Mouse (Mus musculus): Measurements from ENCODE around the gene Pkd1.

The Pkd1 gene

DNA sequence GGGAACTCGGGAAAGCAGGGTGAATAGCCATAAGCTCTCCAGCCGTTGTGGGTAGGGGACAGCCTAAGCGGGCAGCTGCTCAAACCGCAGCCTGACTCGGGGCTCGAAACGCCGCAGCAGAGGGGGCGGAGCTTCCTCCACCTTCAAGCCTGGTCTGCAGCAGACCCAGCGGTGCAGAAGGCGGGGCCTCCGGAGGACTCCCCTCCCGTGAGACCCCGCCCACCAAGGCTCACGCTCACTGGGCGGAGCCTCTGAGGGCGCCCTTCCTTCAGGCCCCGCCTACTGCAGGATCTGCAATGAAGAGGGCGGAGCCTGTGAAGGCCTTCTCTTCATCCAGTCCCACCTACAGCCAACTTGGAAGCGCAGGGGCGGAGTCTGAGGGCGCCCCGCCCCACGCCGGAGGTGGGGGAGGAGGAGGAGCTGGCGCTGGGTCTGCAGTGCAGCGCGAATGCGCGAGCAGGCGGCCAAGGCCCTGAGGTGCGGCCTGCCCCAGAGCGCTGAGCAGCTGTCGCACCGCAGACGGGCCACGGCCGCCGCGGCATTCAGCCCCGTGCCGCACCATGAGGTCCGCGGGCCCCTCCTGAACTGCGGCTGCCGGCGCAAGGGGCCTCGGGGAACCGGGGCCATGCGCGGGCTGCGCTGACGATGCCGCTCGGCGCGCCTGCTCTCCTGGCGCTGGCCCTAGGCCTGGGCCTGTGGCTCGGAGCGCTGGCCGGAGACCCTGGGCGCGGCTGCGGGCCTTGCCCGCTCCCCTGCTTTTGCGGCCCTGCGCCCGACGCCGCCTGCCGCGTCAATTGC is at the start of gene Pkd1:
Gene Pkd1, plus strand, starts transcription at position 217 of the 798 bp plus-strand sequence.
- peak; percentile 84 for ATAC-seq (ENCODE audit: low TSS enrichment)

GRCm38 (mm10) chr17:24502208-24502607 is 47.4 kb upstream of the Pkd1 start:
- ATAC-seq (ENCODE audit: low TSS enrichment): no peak

DNA sequence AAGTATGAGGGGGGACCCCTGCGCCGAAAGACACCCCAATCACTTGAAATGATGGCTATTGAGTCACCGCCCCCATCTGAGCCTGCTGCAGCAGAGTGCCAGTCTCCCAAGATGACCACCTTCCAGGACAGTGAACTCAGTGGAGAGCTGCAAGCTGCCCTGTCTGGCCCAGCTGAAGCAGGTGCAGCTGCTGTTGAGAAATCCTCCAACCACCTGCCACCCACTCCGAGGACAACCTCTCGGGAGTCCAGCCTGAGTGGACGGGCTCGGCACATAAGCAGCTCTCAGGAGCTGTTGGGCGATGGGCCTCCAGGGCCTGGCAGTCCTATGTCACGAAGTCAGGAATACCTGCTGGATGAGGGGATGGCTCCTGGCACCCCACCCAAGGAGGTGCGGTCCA is 45.5 kb upstream of the Pkd1 start:
- no peak for ATAC-seq (ENCODE audit: low TSS enrichment)

DNA sequence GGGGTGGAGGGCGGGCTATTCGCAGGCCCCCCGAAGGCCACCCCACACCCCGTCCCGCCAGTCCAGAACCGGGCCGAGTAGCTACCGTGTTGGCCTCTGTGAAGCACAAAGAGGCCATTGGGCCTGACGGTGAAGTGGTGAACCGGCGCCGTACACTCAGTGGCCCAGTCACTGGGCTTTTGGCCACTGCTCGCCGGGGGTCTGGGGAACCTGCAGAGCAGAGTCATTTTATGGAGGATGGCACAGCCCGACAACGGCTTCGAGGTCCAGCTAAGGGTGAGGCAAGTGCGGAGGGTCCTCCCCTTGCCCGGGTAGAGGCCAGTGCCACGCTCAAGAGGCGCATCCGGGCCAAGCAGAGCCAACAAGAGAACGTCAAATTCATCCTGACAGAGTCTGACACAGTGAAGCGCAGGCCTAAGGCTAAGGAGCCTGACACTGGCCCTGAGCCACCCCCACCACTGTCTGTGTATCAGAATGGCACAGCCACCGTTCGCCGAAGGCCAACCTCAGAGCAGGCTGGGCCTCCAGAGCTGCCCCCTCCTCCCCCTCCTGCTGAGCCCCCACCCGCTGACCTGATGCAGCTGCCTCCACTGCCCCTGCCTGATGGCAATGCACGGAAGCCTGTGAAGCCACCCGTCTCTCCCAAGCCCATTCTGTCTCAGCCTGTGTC is 44.2 kb upstream of the Pkd1 start:
- ATAC-seq (ENCODE audit: low TSS enrichment): no peak

- ATAC-seq (ENCODE audit: low TSS enrichment): peak; percentile 73
Measured at GRCm38 (mm10) chr17:24506332-24507070, 43.1 kb upstream of the Pkd1 start.

DNA sequence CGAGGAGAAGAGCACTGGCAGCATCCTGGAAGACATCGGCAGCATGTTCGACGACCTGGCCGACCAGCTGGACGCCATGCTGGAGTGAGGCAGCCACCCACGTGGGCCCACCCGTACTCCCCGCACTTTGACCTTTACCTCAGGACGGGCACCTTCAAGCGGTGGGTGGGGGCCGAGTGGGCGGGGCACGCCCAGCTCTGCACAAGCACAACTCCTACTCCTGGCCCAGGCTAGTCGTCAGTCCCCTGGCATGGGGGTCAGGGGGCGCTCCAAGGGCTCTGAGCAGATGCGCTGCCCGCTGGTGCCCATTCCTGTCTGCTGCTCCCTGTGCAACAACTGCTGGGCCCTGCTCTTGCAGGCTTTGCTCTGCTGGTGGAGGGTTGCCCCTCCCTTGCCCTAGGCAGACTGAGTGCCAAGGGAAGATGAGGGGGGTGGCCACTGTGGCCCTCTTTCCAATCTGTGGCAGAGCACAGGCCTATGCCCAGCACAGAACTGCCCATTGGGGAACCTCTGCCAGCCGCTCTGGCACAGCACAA is 42.4 kb upstream of the Pkd1 start:
- ATAC-seq (ENCODE audit: low TSS enrichment): no peak

GRCm38 (mm10) chr17:24507806-24508460 is 41.7 kb upstream of the Pkd1 start:
- ATAC-seq (ENCODE audit: low TSS enrichment): no peak

GRCm38 (mm10) chr17:24513609-24514008 is 36.0 kb upstream of the Pkd1 start:
- ATAC-seq (ENCODE audit: low TSS enrichment): peak; percentile 73

- peak; percentile 35; the same call in 1 of the 2 replicates for ATAC-seq (ENCODE audit: low TSS enrichment)
Measured at GRCm38 (mm10) chr17:24514270-24515257, 35.1 kb upstream of the Pkd1 start.

GRCm38 (mm10) chr17:24520450-24520849 is 29.2 kb upstream of the Pkd1 start:
- ATAC-seq (ENCODE audit: low TSS enrichment): no peak

DNA sequence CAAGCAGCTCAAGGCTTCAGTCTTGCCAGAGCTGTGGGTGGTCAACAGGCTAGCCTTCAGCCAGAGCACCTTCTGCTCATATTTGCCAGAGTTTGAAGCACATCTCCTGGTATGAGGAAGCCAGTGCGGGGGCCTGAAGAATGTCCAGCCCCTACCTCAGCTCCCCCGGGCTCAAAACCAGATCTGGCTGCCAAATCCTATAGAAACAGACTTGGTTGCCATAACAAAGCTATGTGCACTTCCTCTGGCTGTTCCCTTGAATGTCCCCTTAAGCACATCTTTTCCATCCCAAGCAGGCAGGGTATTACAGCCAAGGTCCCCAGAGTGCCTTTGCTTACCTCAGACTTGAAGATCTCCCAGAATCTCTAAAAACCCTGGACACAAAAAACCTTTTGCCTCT is 24.9 kb upstream of the Pkd1 start:
- ATAC-seq (ENCODE audit: low TSS enrichment): no peak

GRCm38 (mm10) chr17:24527315-24527714 is 22.3 kb upstream of the Pkd1 start:
- ATAC-seq (ENCODE audit: low TSS enrichment): no peak

- ATAC-seq (ENCODE audit: low TSS enrichment): peak; percentile 89
Measured at GRCm38 (mm10) chr17:24527723-24528559, 21.7 kb upstream of the Pkd1 start, which contains the start of gene Traf7. Gene Traf7, minus strand, starts transcription at chr17:24527938.

DNA sequence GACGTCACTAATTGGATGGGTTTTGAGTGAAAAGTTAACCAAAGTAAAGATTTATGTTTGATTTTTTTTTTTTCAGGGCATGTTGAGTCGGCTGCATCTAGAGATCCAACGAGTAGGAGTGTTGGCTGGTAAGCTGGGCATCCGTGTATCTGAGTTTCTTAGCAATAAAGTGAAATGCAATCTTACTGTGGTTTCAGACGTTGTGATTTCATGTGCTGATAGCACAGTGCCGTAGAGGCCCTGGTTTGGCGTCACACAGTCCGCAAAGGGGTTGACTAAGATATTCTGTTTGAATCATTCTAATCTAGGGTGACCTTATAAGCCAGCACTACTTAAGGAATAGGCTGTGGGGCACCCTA is 21.1 kb upstream of the Pkd1 start:
- ATAC-seq (ENCODE audit: low TSS enrichment): no peak

DNA sequence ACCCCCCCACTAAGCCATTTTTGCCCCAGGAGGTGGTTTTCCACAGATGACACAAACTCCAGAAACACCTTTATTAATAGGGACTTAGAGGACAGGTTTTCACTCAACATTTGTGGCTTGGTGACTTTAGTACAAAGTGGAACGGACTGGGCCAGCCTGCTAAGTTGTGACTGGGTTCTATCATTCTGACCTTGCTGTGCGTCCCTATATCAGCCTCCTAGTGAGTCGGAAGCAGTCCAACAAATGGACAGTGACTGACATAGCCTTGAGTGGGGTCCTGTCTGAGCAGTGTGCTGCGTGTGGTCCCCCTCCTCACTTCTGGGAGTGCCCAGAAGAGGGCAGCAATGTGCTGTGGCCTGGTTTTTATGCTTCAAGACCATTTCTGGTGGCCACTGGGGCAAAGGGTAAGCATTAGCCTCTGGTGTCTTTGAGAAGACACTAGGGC is 20.6 kb upstream of the Pkd1 start:
- no peak for ATAC-seq (ENCODE audit: low TSS enrichment)

DNA sequence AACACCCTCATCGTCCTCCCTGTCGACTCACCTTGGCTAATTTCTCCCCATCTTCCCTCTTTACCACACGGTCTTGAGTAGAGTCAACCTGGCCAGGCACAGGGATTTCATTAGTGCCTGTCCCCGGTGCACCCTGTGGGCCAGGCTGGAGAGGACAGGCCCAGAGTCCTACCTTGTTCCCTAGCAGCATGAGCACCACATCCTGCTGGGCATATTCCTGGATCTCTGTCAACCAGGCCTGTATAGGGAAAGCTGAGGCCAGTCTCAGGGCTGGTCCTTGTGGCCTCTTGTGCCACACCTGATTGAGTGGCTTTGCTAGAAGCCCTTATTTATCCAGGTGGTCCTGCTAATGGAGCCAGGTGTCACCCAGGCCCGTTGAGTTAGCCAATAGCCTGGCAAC is 19.8 kb upstream of the Pkd1 start:
- ATAC-seq (ENCODE audit: low TSS enrichment): no peak

DNA sequence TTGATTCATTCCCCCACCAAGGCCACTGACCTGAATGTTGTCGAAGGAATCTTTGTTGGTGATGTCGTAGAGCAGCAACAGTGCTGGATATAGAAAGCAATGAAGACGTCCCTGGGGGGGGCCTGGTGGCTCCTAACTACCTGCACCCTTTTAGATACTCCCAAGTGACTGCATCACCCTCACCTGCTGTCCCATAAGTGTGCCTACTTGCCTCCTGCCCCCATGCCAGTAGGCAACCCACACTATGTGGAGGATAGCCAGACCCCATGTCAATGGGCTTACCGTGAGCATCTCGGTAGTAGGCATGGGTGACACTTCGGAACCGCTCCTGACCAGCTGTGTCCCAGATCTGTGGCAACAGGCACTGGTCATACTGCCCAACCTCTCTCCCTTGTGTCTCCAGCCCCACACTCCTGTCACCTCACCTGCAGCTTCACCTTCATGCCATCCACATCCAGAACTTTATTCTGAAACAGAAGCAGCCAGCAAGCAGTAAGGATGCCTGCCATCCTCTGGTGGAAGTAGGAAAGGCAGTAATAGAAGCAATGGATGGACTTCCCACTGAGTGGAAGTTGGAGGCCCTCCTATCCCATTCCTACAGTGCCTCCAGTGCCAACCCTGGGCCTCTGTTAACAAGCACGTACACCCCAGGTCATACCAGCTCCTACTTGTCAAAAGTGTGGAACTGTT is 19.1 kb upstream of the Pkd1 start:
- no peak for ATAC-seq (ENCODE audit: low TSS enrichment)

GRCm38 (mm10) chr17:24531064-24531463 is 18.6 kb upstream of the Pkd1 start:
- ATAC-seq (ENCODE audit: low TSS enrichment): no peak

DNA sequence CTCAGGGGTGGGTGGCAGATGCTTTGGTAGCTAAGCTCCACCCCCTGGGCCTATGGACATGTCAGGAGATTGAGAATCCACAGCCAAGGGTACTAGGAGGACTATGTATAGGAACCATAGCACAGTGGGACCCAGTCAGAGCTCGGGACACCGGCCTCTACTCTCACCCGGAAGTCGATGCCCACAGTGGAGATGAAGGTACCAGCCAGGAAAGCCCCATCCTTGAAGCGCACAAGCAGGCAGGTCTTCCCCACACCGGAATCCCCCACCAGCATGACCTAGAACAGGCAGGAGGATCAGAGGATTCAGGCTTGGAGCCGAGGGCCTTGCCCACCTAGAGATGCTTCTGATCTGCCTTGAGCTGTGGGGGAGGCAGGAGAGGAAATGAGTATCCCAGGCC is 17.6 kb upstream of the Pkd1 start:
- no peak for ATAC-seq (ENCODE audit: low TSS enrichment)

Data from frontal cortex, adult (tissue).